Mouse (Mus musculus) testis, postnatal 10 days (tissue): ENCODE data around the gene Pik3ap1.
A peak's percentile ranks its signal among the peaks of the same experiment; 100 is the strongest.
"Not testable (repeated sequence)": the region's sequence is repeated elsewhere in the genome, so short reads cannot be mapped to it uniquely, and the experiment has no call there.

Source experiments
- DNase-seq: peaks from one replicate; pipeline ENCODE4 v3.0.0; 2021; ENCODE audit warnings: low spot score

Gene Pik3ap1

DNA sequence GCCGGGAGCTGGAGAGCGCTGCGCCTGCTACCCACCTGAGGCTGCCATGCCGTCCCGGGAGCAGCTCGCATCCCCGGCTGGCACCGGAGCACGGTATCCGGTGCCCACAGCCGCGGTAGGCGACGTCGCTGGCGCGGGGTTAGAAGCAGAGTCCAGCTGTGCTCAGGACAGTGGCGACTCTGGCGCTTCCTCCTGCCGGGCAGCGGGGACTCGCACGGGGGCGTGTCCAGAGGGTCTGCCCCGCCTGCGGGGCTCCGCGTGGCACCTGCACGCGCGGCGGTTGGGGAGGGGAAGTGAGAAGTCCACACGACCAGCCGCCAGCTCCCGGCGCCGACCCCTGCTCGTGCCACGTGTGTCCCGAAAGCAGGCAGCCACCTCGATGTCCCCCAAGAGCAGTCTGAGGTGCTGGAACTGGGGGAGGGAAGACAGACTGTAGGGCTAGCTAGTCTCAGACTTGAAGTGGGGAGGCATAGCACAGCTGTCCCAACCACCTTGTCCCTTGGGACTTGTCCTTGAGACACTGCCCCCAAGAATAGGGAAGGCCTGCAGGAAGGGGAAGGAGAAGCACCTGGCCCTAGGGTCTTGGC lies at the start of gene Pik3ap1:
Pik3ap1 (minus strand) TSS at position 181 of the 587 bp plus-strand sequence.
- DNase-seq = peak; percentile 66

DNA sequence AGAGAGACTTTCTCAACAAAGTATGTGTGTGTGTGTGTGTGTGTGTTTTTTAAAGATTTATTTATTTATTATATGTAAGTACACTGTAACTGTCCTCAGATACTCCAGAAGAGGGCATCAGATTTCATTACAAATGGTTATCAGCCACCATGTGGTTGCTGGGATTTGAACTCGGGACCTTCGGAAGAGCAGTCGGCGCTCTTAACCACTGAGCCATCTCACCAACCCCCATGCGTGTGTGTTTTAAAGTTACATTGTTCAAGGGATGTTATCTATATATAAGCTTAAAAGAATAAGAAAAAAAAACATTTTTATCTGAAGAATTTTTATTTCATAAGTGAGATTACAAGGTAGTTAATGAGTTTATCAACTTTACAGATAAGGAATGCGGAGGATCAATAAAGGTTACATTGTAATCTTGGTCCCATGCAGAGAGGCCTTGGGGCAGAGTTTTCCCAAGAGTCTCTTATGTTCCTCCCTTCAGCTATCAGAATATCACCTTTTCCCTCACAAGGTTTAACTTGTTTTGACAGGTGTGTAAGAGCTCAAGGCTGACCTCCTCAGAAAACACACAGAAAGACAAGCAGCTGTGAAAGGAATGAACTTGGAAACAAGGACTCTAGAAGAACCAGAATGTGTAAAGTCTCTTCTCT lies 46.7 kb upstream of the Pik3ap1 start:
- DNase-seq = not testable (repeated sequence)

DNA sequence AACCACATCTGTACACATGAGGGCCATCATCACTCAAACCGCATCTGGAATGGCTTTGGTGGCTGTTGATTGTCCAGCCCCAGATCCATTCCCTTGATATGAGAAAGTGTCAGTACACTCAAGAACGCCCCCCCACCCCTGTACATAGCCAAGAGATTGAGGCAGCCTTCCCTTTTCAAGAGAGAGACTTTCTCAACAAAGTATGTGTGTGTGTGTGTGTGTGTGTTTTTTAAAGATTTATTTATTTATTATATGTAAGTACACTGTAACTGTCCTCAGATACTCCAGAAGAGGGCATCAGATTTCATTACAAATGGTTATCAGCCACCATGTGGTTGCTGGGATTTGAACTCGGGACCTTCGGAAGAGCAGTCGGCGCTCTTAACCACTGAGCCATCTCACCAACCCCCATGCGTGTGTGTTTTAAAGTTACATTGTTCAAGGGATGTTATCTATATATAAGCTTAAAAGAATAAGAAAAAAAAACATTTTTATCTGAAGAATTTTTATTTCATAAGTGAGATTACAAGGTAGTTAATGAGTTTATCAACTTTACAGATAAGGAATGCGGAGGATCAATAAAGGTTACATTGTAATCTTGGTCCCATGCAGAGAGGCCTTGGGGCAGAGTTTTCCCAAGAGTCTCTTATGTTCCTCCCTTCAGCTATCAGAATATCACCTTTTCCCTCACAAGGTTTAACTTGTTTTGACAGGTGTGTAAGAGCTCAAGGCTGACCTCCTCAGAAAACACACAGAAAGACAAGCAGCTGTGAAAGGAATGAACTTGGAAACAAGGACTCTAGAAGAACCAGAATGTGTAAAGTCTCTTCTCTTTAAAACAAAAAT lies 41.2 kb upstream of the Pik3ap1 start:
- DNase-seq = not testable (repeated sequence)

DNA sequence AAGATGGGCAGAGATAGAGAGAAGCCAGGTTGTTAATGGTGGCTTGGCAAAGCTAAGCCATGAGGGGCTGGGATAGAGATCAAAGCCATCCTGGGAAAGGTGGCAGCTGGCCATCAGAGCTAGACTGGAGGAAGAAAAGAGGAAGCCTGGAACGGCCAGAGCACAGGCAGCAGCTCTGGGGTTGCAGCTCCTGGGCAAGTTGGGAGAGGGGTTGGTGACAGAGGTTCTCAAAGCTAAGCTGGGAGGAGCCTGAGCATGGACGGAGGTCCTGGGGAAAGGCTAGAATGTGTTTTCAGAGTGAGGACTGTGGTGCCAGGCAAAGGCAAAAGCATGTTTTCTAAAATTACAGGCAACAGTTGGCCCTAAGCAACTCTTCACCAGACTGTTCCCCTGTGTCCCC lies 36.4 kb upstream of the Pik3ap1 start:
- no peak for DNase-seq

DNA sequence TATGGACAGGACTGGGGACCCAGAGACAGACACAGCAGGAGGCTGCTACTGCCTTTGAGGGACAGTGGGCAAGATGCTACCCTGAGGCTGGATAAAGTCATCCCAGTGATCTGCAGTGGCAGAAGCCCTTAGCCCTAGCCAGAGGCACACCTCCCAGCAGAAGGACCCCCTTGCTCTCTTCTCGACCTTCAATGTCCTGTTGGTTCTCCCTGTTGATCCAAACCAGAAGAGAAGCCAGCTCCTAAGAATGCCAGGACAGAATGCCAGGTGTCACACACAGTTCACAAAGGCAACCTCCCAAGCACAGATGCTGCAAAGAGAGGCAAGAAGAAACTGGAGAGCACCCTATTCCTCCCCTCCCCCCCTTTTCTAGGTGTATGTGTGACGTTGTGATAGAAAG lies 33.9 kb upstream of the Pik3ap1 start:
- no peak for DNase-seq

DNA sequence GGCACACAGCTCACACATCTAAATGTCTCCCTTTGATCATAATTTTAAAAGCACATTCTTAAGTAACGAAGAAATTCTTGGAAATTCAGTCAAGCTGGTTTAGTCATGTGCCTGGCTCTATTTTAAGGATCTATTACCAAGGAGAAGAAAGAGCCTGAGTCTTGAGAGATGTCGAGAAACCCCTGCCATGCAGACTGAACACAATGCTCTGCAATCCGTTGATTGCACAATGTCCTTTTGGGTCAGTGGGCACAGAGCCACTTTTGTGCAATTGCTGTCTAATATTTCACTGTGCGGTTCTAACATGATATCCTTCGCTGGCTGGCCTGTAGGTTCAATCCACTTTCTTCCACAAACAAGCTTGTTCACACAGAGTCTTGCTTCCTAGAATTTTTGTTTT lies 33.1 kb upstream of the Pik3ap1 start:
- no peak for DNase-seq

DNA sequence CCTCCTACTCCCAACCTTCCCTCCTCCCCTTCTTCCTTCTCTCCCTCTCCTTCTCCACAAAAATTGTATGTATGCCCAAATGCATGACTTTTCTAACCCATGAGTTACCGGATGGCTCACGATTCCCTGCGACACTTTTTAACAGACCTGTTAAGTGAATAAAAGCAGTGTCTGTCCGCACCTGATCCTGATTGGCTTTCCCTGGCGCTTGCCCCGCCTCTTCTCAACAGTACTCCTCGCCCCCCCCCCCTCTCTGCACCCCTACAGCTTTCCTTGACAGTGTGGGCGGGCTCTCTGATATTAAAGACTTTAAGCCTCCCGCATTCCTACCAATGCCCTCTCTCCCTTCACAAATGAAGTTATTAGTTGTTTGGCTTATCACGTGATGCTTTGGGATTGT lies 31.3 kb upstream of the Pik3ap1 start:
- DNase-seq = peak; percentile 44

DNA sequence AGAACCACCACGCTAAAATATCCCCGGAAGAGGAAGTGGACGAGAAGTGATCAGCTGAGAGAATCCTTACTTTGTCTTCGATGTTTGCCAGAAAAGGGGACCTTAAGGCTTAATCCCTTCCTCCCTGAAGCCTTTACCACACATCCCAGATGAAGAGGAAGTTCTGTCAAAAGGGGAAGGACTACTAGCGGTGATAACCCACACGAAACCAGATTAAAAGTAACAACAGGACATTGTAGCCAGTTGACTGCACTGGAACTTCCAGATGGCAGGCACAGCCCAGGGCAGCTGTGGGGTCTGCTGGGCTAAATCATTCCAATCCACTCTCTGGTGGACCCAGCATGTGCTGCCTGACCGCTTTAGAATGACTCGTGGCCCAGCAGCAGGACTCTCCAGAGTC lies 17.7 kb upstream of the Pik3ap1 start:
- no peak for DNase-seq

DNA sequence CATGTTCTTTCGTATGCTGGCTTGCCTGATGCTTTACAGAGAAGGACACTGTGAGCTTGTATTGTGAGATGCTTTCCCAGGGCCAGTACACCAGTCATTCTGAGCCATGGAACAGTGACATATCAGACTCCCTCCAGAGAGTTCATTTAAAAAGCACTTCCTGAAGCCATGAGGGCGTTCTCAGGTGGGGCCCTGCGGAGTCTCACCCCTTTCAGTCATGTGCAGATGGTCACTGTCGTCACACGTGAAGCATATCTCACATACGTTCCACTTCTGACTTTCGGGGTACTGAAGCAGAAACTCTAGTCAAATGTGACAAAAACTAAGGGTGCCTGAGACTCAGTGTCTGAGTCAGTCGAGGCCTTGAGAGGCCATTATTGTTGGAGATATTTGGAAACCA lies 6.0 kb upstream of the Pik3ap1 start:
- peak; percentile 29 for DNase-seq

DNA sequence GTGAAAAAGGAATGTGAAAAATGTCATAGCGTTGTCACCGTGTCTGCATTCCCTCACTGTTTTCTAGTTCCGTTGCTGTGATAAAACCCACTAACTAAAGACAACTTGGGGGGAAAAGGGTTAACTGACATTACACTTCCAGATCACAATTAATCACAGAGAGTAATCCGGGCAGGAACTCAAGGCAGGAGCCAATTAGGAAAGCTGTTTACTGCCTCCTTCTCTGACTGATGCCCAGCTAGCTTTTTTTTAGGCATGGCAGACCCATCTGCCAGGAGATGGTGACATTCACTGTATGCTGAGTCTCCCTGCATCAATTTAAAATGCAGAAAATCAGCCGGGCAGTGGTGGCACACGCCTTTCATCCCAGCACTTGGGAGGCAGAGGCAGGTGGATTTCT lies 4.4 kb upstream of the Pik3ap1 start:
- no peak for DNase-seq

DNA sequence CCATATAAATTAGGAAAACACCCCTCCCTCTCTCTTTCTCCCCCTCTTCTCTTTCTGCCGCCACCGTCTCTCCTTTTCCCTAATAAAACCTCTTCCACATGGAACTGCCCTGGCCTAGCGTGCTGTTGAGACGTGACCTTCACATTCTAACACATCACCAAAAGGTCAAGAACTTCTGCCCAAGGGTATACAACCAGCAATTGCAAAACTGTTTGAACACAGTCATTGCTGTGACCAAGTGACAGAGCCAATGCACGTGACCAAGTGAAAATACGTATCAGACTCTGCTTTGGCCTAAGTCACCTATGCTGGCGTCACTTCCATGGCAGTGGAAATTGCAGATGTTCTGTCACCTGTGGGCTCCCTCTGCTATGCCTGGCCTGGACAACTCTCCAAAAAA lies 3.3 kb upstream of the Pik3ap1 start:
- DNase-seq = no peak

DNA sequence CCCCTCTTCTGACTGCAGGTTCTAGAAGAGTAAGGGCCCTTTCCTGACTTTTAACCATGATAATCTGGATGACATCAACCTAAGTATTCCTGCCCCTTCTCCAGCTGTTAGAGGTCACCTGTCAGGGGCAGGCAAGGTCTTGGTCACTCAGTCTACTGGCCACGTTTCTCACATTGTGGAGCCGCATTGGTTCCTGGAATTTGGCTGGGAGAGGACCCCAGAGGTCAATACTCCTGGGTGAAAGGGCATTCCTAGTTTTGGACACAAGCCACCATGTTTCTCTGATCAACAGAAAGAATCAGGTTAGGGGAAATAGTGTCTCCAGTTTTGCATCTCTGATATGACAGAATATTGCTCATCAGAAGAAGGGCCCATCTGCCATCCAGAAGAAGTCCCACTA lies 2.4 kb upstream of the Pik3ap1 start:
- no peak for DNase-seq

DNA sequence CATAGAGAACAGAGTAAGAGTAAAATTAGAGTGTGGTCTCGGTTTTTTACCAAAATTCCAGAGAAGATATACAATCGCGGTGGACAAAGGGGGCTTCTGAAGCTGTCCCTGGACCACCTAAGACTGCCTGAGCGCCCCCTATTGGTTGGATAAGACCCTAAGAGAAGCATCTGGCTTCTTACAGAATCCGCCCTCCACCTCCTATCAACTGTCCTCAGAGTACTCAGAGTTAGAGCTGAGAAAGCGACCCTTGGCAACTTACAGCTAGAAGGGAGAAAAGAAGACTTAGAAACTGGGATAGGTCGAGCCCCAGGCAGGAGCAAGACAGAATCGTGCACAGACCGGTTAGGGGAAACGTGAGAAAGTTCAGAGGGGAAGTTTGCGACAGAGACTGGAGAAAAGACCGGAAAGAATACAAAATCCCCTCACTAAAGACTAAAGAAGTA lies 473 bp downstream of the Pik3ap1 start:
- DNase-seq = no peak

DNA sequence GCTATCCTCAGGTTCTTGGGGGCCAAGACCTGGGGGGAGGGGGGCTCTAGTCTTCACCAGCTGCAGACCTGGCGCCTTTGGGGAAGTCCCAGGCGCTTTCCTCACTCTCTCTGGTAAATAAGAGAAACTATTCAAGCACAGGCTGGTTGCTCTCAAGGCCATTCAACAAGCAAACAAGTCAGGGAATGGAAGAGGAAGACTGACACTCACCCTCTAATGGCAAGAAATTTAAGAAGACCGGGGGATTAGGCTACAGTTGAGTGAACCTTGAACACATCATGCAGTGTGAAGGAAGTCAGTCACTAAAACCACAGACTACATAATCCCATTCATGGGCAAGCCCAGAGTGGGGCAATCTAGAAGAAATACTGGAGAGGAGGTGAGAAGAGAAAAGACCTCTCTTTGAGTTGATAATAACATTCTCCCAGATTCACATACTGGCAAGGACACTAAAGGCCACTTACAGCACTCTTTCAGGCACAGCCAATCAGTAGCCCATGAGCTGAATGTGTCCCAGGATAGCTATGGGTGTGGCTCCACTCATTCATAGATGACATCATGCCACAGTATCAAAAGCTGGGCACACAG lies 2.4 kb downstream of the Pik3ap1 start:
- DNase-seq = no peak

DNA sequence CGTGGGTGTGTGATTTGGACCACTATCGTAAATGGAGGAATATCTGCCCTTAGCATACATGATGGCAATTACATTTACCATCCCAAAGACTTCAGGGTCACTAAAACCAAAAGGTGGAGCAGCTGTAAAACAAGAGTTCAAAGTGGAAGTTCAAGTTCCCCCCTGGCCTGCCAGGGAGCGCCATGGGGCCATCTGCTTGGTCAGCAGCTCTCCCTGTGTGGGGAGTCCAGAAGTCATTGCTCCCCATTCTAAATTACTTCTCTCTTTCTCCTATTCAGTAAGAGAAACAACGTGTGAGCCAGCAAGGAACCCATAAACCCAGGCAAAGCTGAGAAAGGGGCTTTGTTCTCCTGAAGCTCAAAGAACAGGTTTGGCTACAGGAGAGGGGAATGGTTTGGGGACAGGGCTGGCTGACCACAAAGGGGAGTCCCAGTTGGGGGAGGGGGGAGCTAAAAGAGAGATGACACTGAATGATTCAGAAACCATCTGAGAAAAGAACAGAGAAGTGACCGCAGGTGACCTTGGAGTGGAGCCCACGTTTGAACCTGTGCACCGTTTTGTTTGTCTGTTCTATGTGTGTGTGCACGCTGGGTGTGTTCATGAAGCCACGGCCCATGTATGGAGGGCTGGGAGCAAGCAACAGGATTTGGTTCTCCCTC lies 3.2 kb downstream of the Pik3ap1 start:
- DNase-seq = no peak

DNA sequence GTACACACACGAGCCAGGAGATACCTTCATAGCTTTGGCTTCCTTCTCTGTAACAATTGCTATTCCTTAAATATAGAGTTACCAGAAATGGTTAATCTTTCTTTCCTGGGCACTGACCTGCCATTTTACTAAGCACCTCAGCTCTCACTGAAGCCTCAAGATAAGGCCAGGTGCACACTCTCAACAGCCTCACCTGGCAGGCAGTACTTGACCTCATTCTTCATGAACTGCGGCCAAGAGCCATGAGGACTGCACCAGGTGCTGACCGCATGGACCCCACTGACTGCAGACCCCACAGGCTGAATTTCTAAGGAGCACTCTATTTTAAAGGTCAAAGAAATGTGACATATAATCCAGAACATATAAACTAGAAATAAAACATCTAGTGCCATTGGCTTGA lies 5.7 kb downstream of the Pik3ap1 start:
- no peak for DNase-seq

DNA sequence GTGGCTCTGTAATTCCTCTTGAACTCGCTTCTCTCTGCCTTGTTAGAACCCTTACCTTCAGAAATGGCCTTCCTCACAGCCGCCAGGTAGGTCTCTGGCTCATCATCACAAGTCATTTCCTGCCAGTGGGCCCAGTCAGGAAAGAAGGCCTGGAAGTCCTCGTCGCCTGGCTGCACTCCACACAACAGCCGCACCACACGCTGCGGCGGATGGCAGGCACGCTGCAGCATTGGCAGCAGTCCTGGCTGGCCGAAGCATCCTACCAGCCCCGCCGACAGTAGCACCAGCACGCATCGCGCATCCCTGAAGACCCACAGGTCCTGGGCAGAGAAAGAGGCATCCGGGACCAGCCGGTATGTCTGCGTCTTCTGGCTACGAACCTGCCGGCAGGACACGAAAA lies 9.1 kb downstream of the Pik3ap1 start:
- no peak for DNase-seq

DNA sequence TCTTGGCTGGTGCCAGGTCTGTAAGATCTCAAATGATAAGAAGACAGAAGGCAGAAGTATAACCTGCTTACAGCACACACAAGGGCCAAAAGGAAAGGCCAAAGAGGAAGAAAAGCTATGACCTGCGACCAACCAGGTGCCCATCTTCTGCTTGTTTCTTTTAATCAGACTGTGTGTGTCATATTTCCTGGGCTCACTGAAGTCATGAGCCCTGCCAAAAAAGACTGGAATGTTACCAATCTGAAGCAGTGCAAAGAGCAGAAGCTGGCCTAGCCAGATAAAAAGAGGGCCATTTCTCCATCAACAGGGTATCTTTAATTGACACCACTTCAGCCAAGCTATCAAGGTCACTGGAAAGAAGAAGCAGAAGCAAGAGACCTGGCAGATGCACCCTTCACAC lies 9.8 kb downstream of the Pik3ap1 start:
- no peak for DNase-seq

DNA sequence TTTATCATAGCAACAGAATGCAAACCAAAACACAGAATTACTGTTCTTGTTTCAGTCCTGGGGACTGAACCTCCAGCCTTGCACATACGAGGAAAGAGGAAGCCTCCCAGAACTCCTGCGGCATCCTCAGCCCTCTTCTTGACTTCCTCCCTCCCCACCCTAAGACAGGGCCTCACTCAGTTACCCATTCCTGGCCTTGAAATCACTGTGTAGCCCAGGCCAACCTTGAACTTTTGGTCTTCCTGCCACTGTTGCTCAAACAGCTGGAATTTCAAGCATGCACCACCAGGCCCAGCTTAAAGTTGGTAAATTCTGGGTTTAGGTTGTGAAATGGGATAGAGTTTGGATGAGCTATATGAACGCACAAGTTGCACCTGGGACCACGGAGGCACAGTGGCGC lies 10.2 kb downstream of the Pik3ap1 start:
- DNase-seq = no peak

DNA sequence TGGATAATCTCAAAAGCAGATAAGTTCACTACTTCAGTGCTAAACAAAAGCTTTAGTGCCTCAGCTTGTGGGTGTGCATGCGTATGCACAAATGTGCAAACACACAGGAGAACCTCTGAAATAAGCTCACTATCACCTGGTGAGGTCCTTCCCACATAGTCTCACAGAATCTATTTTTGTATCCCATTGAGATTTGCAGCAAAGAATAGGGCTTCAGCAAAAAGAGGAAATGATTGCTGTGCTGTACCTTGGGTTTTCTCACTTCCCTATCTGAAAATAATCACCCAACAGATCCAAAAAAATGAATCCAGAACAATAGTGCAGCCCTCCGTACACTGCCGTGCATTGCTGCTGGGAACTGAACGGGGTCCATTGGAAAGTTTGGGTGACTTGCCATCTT lies 12.6 kb downstream of the Pik3ap1 start:
- no peak for DNase-seq

DNA sequence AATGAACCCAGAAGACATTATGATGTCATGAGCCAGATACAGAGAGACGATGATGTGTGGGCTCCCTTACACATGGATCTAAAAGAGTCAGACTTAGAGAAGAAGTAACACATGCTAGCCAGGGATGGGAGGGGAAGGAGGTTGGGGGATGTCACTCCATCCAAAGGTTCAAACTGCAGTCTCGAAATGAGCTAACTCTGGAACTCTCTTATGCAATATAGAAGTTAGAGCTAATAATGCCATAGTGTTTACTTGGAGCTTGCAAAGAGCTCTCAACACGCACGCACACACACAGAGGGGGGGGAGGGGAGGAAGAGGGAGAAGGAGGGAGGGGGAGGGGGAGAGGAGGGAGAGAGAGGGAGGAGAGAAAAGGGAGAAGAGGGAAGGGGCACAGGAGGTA lies 13.5 kb downstream of the Pik3ap1 start:
- DNase-seq = no peak
